Mouse (Mus musculus) liver, embryonic 16.5 days (tissue): ENCODE data around the gene Nkx2-3. TPM values are rescaled to one million over a fixed set of nuclear protein-coding genes. Genes with fewer than 3 reads are reported as not detected.

Source experiments
- ATAC-seq: fragments of 200-750 bp; cut with Nextera tagmentation; 2 replicates; pipeline ENCODE4 v1.8.0; 2017; ENCODE audit warnings: low read depth, mild to moderate bottlenecking, moderate number of reproducible peaks, moderate library complexity
- H3K27ac ChIP-seq: fragments of 300-500 bp; sonication (generic); 2 replicates; pipeline ENCODE4 v1.5.1; 2014; ENCODE audit warnings: mild to moderate bottlenecking, low read length
- H3K27me3 ChIP-seq: fragments of 300-500 bp; sonication (generic); 2 replicates; pipeline ENCODE4 v1.6.1; 2014; ENCODE audit warnings: low read depth, low read length, mixed read lengths; ENCODE audit not compliant: control insufficient read depth, insufficient read depth
- H3K36me3 ChIP-seq: fragments of 300-500 bp; sonication (generic); 2 replicates; pipeline ENCODE4 v1.6.1; 2014; ENCODE audit warnings: mild to moderate bottlenecking; ENCODE audit not compliant: control insufficient read depth, insufficient read depth
- H3K4me1 ChIP-seq: fragments of 300-500 bp; sonication (generic); 2 replicates; pipeline ENCODE4 v1.6.1; 2014; ENCODE audit warnings: low read depth, low read length, mixed read lengths; ENCODE audit not compliant: control insufficient read depth
- H3K4me2 ChIP-seq: fragments of 300-500 bp; sonication (generic); 2 replicates; pipeline ENCODE4 v1.6.1; 2014; ENCODE audit warnings: low read depth, low read length, mixed read lengths
- H3K4me3 ChIP-seq: fragments of 300-500 bp; sonication (generic); 2 replicates; pipeline ENCODE4 v1.5.1; 2014; ENCODE audit warnings: low read depth, mild to moderate bottlenecking, low read length
- H3K9ac ChIP-seq: fragments of 300-500 bp; sonication (generic); 2 replicates; pipeline ENCODE4 v1.6.1; 2014; ENCODE audit warnings: low read depth, low read length
- H3K9me3 ChIP-seq: fragments of 300-500 bp; sonication (generic); replicated peaks from 2 replicates; pipeline ENCODE4 v1.6.1; 2016; ENCODE audit warnings: low read length; ENCODE audit not compliant: control insufficient read depth
- WGBS: fragments of 180-500 bp; shearing (Covaris S2); extraction: QIAGEN DNeasy Blood & Tissue Kit; methylation state at CpG from one replicate; pipeline ENCODE4 v1.1.7; 2014; ENCODE audit not compliant: insufficient replicate concordance; 5-methylcytosine and 5-hydroxymethylcytosine counted together
- microRNA-seq: library from miRNA; unstranded; fragments of <30 nt; microRNA quantifications from one replicate; pipeline ENCODE4, GENCODE M21; 2016
- polyA plus RNA-seq: library from polyadenylated mRNA; unstranded; fragments of >200 nt; fragmentation: Nextera tagmentation; extraction: Ambion mirVana; gene quantifications from 2 replicates; pipeline ENCODE4 v1.2.1, GENCODE M21; 2015

The Nkx2-3 gene
- polyA plus RNA-seq, 1 experiment from 2014 or later = 0.32 TPM

- Histone ChIP-seq H3K36me3 (no peaks in the 10 kb centered on the region), H3K4me2 (no peak overlapping the region), H3K27me3 (peaks cover 3% of the 10 kb centered on the region), H3K4me1 (no peaks in the 10 kb centered on the region), H3K9ac (no peak overlapping the region), H3K9me3 (no peaks in the 10 kb centered on the region), H3K27ac (no peak overlapping the region), H3K4me3 (no peak overlapping the region)
- WGBS = 38% methylated on average over 8 of the region's 8 CpGs
- no peak for ATAC-seq
Measured at GRCm38 (mm10) chr19:43651241-43651785, 39.2 kb downstream of the Nkx2-3 start.

DNA sequence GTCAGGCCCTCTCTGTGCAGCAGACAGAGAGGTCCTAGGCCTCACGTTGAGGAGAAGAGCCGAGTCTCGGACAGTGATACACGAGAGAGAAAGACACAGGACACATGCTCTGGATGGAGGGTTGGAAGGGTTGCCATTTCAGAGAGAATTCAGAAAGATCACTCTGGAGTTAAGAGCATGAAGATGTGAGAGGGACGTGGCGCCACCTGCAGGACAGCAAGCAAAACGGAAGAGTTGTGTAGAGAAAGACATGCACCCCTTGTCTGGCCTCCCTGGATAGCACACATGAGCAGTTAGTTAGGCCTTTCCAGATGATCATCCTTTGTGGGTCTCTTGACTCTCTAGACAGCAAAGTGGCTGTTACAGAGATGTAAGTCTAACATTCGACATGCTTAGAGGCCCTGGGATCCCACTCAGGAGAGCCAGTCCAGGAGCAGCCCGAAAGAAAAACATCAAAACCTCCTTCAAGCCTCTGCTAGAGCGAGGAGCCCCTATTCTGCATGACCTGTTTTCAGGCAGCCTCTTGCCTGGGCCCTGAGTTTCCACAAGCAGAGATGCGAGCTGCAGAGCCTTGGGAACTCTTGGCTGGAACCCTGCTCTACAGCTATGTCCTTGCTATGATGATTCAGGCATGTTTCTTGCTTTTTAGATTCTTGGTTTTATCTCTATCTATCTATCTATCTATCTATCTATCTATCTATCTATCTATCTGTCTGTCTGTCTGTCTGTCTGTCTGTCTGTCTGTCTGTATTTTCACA is 43.8 kb downstream of the Nkx2-3 start:
- Histone ChIP-seq H3K9me3 (no peaks in the 10 kb centered on the region), H3K4me2 (no peak overlapping the region), H3K36me3 (no peaks in the 10 kb centered on the region), H3K27me3 (peaks cover 3% of the 10 kb centered on the region), H3K4me3 (no peak overlapping the region), H3K27ac (no peak overlapping the region), H3K4me1 (no peaks in the 10 kb centered on the region), H3K9ac (no peak overlapping the region)
- 26% methylated on average over 11 of the region's 11 CpGs for WGBS
- no peak for ATAC-seq

DNA sequence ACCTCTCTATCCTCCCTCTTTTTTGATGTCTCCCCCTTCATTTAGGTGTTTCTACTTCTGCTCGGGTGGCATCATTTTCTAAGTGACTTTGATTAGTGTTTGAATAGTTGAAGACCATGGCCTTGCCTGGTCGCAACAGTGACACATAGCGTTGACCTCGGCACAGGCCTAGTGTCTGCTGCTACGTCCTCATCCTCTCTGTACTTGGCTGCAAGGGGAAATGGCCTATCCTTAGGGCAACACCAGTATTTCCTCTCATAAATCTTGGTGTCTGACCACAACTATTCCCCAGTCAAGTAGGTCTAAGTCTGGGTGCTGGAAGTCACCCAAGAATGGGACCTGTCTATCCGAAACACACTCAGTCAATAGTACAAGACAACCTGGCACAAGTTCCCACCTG is 47.5 kb downstream of the Nkx2-3 start:
- Histone ChIP-seq H3K36me3 (peaks cover 5% of the 10 kb centered on the region), H3K9me3 (no peaks in the 10 kb centered on the region), H3K4me3 (no peak overlapping the region), H3K4me2 (no peak overlapping the region), H3K4me1 (no peaks in the 10 kb centered on the region), H3K9ac (no peak overlapping the region), H3K27me3 (no peaks in the 10 kb centered on the region), H3K27ac (no peak overlapping the region)
- WGBS = 51% methylated on average over 6 of the region's 6 CpGs
- ATAC-seq = no peak

- ATAC-seq = no peak
Measured at GRCm38 (mm10) chr19:43660774-43661173, 48.6 kb downstream of the Nkx2-3 start.

GRCm38 (mm10) chr19:43662176-43662967 is 50.2 kb downstream of the Nkx2-3 start:
- Histone ChIP-seq H3K9ac (no peak overlapping the region), H3K36me3 (peaks cover 5% of the 10 kb centered on the region), H3K4me2 (no peak overlapping the region), H3K4me1 (no peaks in the 10 kb centered on the region; the same call in 1 of the 2 replicates), H3K9me3 (no peaks in the 10 kb centered on the region), H3K27ac (no peak overlapping the region), H3K4me3 (no peak overlapping the region), H3K27me3 (no peaks in the 10 kb centered on the region)
- WGBS = 63% methylated on average over 19 of the region's 19 CpGs
- ATAC-seq = no peak

More at GRCm38 (mm10) chr19:43660774-43661173, 48.6 kb downstream of the Nkx2-3 start:
- no peaks in the 10 kb centered on the region for H3K4me1 ChIP-seq
- no peak overlapping the region for H3K4me3 ChIP-seq
- no peak overlapping the region for H3K4me2 ChIP-seq
- H3K36me3 ChIP-seq = peaks cover 5% of the 10 kb centered on the region
- no peak overlapping the region for H3K9ac ChIP-seq
- WGBS = 18% methylated on average over 9 of the region's 9 CpGs
- H3K27ac ChIP-seq = no peak overlapping the region
- no peaks in the 10 kb centered on the region for H3K9me3 ChIP-seq
- no peaks in the 10 kb centered on the region for H3K27me3 ChIP-seq

GRCm38 (mm10) chr19:43663471-43663870 is 51.3 kb downstream of the Nkx2-3 start:
- no peak for ATAC-seq
- WGBS = 80% methylated on average over 8 of the region's 8 CpGs
- no peak overlapping the region for H3K27ac ChIP-seq
- H3K4me3 ChIP-seq = no peak overlapping the region
- H3K27me3 ChIP-seq = no peaks in the 10 kb centered on the region
- H3K4me2 ChIP-seq = no peak overlapping the region
- H3K36me3 ChIP-seq = peaks cover 5% of the 10 kb centered on the region
- no peaks in the 10 kb centered on the region for H3K9me3 ChIP-seq
- no peak overlapping the region for H3K9ac ChIP-seq
- no peaks in the 10 kb centered on the region; the same call in 1 of the 2 replicates for H3K4me1 ChIP-seq

Small RNAs within 50 kb of the gene (microRNA-seq; reads per million reads assigned to microRNA genes)
- not detected for gene Gm22646

Other genes starting within 250 kb of the Nkx2-3 start
- not detected in 2 replicates for gene Hpse2, start 224.0 kb upstream of the Nkx2-3 start, polyA plus RNA-seq
- gene Cnnm1, start 171.9 kb upstream of the Nkx2-3 start, polyA plus RNA-seq = 0.12 and 0.29 TPM in 2 replicates
- 25.3 and 28.0 TPM in 2 replicates for gene Got1, start 87.7 kb upstream of the Nkx2-3 start, polyA plus RNA-seq
- 3.8 and 4.8 TPM in 2 replicates for gene Slc25a28, start 62.6 kb downstream of the Nkx2-3 start, polyA plus RNA-seq
- 2.2 and 2.5 TPM in 2 replicates for gene Entpd7, start 77.3 kb downstream of the Nkx2-3 start, polyA plus RNA-seq
- 9.6 and 10.8 TPM in 2 replicates for gene Cutc, start 140.7 kb downstream of the Nkx2-3 start, polyA plus RNA-seq
- 5.2 and 5.3 TPM in 2 replicates for gene Cox15, start 140.7 kb downstream of the Nkx2-3 start, polyA plus RNA-seq
- gene Abcc2, start 169.9 kb downstream of the Nkx2-3 start, polyA plus RNA-seq = 10.7 and 13.6 TPM in 2 replicates